Mouse (Mus musculus): ENCODE measurements around the gene Reps2.

Reps2 gene

GRCm38 (mm10) chrX:162589173-162589805 is 54.2 kb downstream of the Reps2 start:
- no peak for DNase-seq

DNA sequence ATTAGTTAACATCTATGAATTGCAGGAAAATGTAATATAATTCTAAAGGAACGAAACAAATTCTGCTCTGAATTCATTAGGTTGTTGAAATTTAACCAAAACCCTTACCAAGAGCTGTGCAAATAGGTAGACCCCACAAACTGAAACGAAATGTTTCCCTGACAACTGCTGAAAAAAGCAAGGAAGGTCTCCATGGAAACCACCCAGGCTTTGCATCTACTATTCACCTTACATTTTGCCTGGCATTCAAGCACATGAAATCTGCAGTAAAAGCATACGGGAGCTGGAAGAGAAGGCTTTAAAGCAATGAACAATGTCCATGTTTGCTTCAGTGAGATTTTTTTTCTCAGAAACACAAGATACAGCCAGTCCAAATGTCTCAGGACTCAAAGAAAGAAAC is 59.1 kb downstream of the Reps2 start:
- DNase-seq: no peak

- no peak for DNase-seq
Measured at GRCm38 (mm10) chrX:162580521-162580920, 62.9 kb downstream of the Reps2 start.

- no peak for DNase-seq
Measured at GRCm38 (mm10) chrX:162568439-162568838, 75.0 kb downstream of the Reps2 start.

DNA sequence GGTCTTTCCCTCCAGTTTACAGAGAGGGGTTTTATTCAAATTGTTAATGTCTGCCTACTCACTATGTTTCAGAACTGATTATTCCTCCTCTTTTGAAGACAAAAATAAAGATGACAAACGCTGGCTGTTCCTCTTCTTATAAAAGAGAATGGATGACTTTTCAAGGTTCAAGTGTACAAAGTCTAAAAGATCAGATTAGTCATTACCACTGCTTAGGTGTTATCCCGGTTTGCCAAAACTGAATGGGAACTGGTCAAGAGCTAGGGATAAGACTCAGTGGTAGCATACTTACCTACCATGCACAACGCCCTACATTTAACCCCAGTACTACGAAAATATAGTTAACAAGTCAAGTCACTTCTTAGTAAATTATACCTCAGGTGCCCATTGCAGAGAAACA is 77.9 kb downstream of the Reps2 start:
- no peak for DNase-seq

- no peak for DNase-seq
Measured at GRCm38 (mm10) chrX:162556459-162556841, 87.0 kb downstream of the Reps2 start.

DNA sequence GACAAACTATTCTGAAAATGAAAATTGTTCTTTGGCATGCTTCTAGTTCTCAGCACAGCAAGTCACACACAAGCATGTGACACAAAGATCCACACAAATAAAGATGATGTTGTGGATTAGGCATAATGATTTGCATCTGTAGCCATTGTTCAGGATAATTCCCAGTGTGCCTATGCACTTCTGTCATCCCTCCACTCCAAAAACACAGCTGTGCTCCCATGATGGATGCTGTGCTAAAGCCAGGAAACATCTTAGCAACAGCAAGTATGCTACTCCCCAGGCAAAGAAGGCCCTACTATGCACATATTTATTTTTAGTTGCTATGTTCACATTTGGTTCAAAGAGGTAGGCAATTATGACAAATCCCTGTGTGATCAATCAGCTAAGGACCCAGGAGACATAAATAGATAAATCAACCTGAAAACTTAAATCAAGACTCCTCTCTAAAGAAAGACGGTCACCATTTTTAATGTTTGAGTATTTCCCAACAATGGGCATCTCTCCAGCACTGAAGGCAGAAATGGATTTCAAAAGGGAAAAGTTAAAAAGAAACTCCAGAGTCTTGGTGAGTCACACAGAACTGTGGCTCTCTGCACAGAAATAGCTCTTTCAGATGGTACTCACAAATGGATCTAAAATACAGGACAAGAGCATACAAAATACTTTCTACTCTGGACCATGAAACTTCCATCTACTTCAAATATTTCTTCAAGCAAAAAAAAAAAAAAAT is 87.6 kb downstream of the Reps2 start:
- no peak for DNase-seq

- DNase-seq: no peak
Measured at GRCm38 (mm10) chrX:162554513-162554912, 88.9 kb downstream of the Reps2 start.

GRCm38 (mm10) chrX:162552383-162552782 is 91.1 kb downstream of the Reps2 start:
- no peak for DNase-seq

DNA sequence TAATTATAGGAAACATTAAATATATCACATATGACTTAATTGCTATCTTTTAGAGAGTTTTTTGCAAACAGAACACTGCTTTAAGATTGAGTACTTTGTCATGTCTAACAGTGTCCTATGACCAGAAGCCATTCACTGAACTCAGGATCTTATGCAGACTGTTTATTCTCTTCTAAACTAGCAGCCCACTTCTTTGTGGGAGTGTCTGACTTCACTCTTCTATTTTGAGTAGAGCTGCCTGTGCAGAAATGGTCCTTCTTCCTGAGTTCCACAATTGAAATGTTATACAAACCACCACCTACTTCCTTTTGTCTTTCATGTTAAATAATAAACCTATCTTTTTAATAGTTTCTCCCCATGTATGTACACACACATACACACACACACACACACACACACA is 98.4 kb downstream of the Reps2 start:
- DNase-seq: no peak

GRCm38 (mm10) chrX:162542576-162543227 is 100.7 kb downstream of the Reps2 start:
- DNase-seq: no peak

- DNase-seq: no peak
Measured at GRCm38 (mm10) chrX:162541961-162542360, 101.5 kb downstream of the Reps2 start.

DNA sequence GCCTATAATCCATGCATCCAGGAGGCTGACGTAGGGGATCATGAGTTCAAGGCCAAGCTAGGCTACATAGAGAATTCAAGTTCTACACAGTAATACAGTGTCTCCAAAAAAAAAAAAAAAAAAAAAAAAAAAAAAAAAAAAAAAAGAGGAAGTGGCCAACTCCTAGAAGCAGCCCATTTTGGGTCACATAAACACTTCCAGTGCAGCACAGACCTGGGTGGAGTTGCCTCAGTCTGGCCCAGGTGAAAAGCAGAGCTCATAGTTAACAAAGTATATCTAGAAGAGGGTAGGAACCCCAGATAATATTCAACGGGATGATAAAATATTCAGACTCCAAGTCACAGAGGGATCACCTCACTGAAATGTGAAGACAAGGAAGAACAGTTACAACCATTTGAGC is 112.4 kb downstream of the Reps2 start:
- no peak for DNase-seq

DNA sequence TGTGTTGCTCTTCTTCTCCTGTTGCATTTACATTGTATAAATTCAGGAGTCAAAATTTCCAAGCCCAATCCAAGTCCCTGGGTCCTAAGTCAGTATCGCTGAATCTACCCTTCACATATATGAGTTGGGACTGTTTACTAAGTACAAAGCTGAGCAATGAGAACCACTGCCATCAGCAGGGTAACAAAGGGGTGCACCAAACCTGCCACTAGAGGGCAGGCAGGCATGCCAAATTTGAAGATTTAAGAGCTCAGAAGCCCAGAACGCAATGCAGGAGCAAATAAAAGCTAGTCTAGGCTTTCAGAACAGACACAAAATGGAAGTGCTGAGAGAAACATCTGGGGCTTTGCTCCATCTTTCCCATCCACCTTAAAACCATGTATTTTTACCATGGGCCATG is 116.2 kb downstream of the Reps2 start:
- DNase-seq: peak; percentile 34

- DNase-seq: no peak
Measured at GRCm38 (mm10) chrX:162521831-162522514, 121.5 kb downstream of the Reps2 start.

GRCm38 (mm10) chrX:162521197-162521596 is 122.3 kb downstream of the Reps2 start:
- no peak for DNase-seq

GRCm38 (mm10) chrX:162520374-162520773 is 123.1 kb downstream of the Reps2 start:
- no peak for DNase-seq

- DNase-seq: no peak
Measured at GRCm38 (mm10) chrX:162510426-162510980, 132.9 kb downstream of the Reps2 start.

DNA sequence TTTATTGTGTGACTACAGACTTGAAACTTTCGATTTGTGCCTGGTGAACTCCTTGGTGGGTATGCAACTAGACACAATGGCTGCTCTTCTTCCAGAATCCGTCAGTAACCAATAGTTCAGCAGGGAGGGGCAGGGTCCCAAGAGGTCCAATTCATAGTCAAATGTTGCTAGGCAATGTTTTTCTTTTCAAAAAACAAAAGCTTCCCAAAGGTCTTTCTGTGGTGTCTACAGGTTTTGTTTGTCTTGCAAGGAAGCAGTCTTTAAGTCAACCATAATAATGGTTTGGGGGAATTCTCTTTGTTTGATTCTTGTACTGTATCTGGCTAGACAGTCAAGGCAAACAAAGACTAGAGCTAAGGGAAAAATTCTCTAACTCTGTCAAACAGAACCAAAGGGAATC is 138.3 kb downstream of the Reps2 start:
- no peak for DNase-seq

DNA sequence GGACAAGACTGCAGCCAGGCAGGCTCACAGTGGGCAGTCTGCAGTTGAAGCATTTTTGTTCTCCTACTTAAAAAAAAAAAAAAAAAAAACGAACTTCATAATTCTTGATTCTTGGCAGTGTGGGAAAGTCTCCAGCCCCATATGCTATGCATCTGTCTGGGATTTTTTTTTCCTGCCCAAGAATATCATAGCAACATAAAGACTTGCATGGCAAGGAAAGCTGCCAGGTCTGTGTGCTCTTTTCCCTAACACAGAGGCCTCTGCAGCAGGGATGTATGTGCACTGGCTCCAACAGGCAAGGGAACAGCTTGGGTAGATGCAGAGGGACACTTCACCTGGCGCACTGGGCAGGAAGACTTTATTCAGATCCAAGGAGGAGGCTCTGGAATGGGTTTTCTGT is 140.0 kb downstream of the Reps2 start:
- no peak for DNase-seq

- DNase-seq: no peak
Measured at GRCm38 (mm10) chrX:162500962-162501361, 142.5 kb downstream of the Reps2 start.

DNA sequence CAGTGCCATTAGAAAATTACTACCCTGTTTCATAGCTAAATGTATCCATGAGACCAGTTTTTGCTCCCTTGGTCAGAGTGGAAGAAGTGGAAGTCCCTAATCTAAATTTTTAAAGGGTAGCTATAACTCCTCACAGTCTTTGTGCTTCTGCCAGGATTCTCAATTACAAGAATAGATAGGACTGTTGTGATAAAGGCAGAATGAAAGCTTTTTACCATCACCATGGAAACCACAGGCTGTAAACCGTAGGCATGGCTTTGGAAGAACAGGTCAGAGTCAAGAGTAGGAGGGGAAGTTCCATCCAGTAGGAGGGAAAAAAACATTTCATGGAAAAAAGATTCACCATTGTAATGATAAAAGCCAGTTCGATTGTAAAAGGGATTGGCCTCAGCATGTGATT is 147.0 kb downstream of the Reps2 start:
- DNase-seq: no peak

GRCm38 (mm10) chrX:162488630-162489029 is 154.8 kb downstream of the Reps2 start:
- no peak for DNase-seq

All from thymus, postnatal 4 days (tissue).